Mouse (Mus musculus) embryonic fibroblast, embryonic 13.5 days (primary cell): ENCODE measurements around the gene Epha7.

Experiments used
- CTCF ChIP-seq: IDR thresholded peaks from 2 replicates; pipeline ENCODE4 v1.5.1; 2011; ENCODE audit warnings: mild to moderate bottlenecking, control low read depth, low read length, moderate library complexity, borderline replicate concordance; ENCODE audit not compliant: insufficient read depth
- POLR2A ChIP-seq: IDR thresholded peaks from 2 replicates; pipeline ENCODE4 v1.6.1; 2011; ENCODE audit warnings: low read depth, mild to moderate bottlenecking, control low read depth, low read length, moderate library complexity

- TF ChIP-seq POLR2A (no peak), CTCF (no peak)
Observed at GRCm38 (mm10) chr4:28906985-28907384, 94.1 kb downstream of the Epha7 start.
